Mouse (Mus musculus) limb, embryonic 10.5 days (tissue): ENCODE results near the gene Paf1. TPM values are rescaled to one million over a fixed set of nuclear protein-coding genes. Genes with fewer than 3 reads are reported as not detected.

Experiments
- DNase-seq: peaks from one replicate; pipeline ENCODE4 v3.0.0-alpha.2; 2017; ENCODE audit warnings: low spot score
- H3K27ac ChIP-seq: fragments of 300-500 bp; sonication (generic); 2 replicates; pipeline ENCODE4 v1.5.1; 2016; ENCODE audit warnings: mild to moderate bottlenecking
- H3K27me3 ChIP-seq: fragments of 300-500 bp; sonication (generic); 2 replicates; pipeline ENCODE4 v1.6.1; 2016; ENCODE audit warnings: low read depth, mild to moderate bottlenecking; ENCODE audit not compliant: poor library complexity, severe bottlenecking
- H3K36me3 ChIP-seq: fragments of 300-500 bp; sonication (generic); 2 replicates; pipeline ENCODE4 v1.6.1; 2016; ENCODE audit warnings: mild to moderate bottlenecking, moderate library complexity
- H3K4me1 ChIP-seq: fragments of 300-500 bp; sonication (generic); 2 replicates; pipeline ENCODE4 v1.6.1; 2016
- H3K4me3 ChIP-seq: fragments of 300-500 bp; sonication (generic); 2 replicates; pipeline ENCODE4 v1.5.1; 2016; ENCODE audit warnings: mild to moderate bottlenecking, moderate library complexity
- H3K9me3 ChIP-seq: fragments of 300-500 bp; sonication (generic); replicated peaks from 2 replicates; pipeline ENCODE4 v1.6.1; 2016; ENCODE audit warnings: mild to moderate bottlenecking
- WGBS: fragments of 180-500 bp; shearing (Covaris S2); methylation state at CpG from one replicate; pipeline ENCODE4 v1.1.7; 2016; 5-methylcytosine and 5-hydroxymethylcytosine counted together
- polyA plus RNA-seq: library from polyadenylated mRNA; unstranded; fragments of >200 nt; fragmentation: Nextera tagmentation; extraction: Ambion mirVana; gene quantifications from 2 replicates; pipeline ENCODE4 v1.2.1, GENCODE M21; 2016

The Paf1 gene
- polyA plus RNA-seq, 1 experiment from 2014 or later: 91.5 TPM

GRCm38 (mm10) chr7:28398696-28399340 is 6.1 kb downstream of the Paf1 start:
- no peak for DNase-seq
- Histone ChIP-seq H3K36me3 (peaks cover 94% of the 10 kb centered on the region), H3K27ac (no peak overlapping the region), H3K4me1 (peaks cover 2% of the 10 kb centered on the region), H3K4me3 (no peak overlapping the region), H3K9me3 (no peaks in the 10 kb centered on the region), H3K27me3 (no peaks in the 10 kb centered on the region)
- 90% methylated on average over 10 of the region's 10 CpGs for WGBS

DNA sequence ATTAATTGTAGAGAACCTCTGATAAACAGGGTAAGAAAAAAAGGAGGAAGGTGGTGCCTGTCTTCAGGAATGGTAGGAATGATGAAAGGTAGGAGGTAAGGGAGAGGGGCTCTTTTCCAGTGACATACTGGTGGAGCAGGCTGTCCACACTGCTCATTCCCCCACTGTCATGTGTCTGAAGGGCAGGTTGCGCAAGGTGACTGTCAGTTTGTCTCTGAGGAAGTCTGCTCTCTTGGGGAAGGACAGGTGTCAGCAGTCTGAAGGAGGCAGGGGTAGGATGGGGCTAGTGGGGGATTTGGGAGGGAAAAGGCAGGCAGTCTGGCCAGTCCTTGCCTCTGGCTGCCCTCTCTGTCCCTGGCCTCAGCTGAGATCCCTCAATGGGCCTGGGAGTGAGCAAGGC is 8.3 kb downstream of the Paf1 start:
- Histone ChIP-seq H3K27ac (no peak overlapping the region), H3K4me3 (no peak overlapping the region), H3K27me3 (no peaks in the 10 kb centered on the region), H3K9me3 (no peaks in the 10 kb centered on the region), H3K36me3 (peaks cover 98% of the 10 kb centered on the region), H3K4me1 (no peaks in the 10 kb centered on the region)
- WGBS: 87% methylated on average over 1 of the region's 1 CpGs
- DNase-seq: no peak

GRCm38 (mm10) chr7:28401942-28402341 is 9.2 kb downstream of the Paf1 start:
- H3K4me1 ChIP-seq: no peaks in the 10 kb centered on the region
- H3K9me3 ChIP-seq: no peaks in the 10 kb centered on the region
- peaks cover 98% of the 10 kb centered on the region for H3K36me3 ChIP-seq
- no peak overlapping the region for H3K4me3 ChIP-seq
- no peaks in the 10 kb centered on the region for H3K27me3 ChIP-seq
- WGBS: 81% methylated on average over 3 of the region's 3 CpGs
- DNase-seq: no peak
- H3K27ac ChIP-seq: no peak overlapping the region

DNA sequence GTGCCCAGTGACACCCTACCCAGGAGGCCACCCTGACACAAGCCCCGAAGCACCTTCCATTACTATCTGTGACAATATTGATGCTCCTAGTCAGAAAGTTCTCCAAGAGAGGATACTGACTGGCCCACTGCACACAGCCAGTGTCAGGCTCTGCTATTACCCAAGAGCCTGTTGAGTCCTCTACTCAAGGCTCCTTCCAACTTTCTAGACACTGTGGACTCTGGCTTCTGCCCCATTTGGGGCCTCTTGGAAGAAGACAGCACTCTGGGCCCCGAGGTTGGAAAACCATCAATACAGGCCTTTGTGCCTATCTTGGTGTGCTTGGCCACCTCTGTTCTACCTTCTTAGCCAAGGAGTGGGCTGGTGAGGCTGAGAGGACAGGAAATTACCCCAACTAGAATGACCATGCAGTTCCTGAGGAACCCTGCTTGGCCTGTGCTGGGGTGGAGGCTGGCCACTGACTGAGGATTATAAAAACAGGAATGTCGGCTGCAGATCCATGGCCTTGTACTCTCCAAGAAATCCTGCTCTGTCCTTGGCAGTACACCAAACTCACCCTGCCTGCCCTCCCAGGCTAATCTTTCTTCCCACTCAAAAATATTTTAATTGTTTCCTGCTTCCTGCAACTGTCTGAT is 18.2 kb downstream of the Paf1 start:
- H3K36me3 ChIP-seq: peaks cover 97% of the 10 kb centered on the region
- DNase-seq: no peak

DNA sequence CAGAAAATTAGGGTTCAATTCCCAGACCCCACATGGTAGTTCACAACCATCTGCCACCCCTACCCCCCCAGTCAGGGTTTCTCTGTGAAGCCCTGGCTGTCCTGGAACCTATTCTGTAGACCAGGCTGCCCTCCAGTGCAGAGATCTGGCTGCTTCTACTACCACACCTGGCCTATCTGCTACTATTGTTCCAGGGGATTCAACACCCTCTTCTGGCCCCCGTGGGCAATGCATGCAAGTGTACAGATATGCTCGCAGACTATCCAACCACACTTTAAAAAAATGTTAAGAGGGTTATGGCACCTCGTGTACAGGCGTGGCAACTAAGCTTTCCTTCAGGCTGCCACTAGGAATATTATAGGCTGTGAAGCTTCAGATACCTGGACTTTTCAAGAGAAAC is 20.1 kb downstream of the Paf1 start:
- Histone ChIP-seq H3K4me3 (no peak overlapping the region), H3K9me3 (no peaks in the 10 kb centered on the region), H3K36me3 (peaks cover 97% of the 10 kb centered on the region), H3K4me1 (no peaks in the 10 kb centered on the region), H3K27me3 (no peaks in the 10 kb centered on the region), H3K27ac (no peak overlapping the region)
- 92% methylated on average over 4 of the region's 4 CpGs for WGBS
- DNase-seq: no peak

More for the DNA sequence above, 18.2 kb downstream of the Paf1 start:
- H3K9me3 ChIP-seq: no peaks in the 10 kb centered on the region
- no peaks in the 10 kb centered on the region for H3K4me1 ChIP-seq
- H3K27ac ChIP-seq: no peak overlapping the region
- H3K27me3 ChIP-seq: no peaks in the 10 kb centered on the region
- WGBS: 92% methylated on average over 3 of the region's 3 CpGs
- no peak overlapping the region for H3K4me3 ChIP-seq

DNA sequence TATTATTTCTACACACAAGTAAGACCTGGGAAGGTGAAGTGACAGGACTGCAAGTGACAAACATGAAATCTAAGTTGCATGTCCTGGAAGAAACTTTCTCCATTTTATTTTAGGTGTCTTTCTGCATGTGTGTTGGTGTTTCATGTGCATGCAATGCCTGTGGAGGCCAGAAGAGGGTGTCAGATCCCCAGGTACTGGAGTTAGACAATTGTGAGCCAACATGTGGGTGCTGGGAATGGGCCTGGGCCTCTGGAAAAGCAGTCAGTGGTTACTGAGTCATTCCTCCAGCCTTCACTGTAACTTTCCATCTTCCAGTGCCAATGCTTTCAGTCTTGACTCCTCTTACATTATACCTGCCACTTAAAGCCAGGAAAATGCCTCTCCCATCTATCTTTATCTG is 24.6 kb downstream of the Paf1 start:
- peaks cover 99% of the 10 kb centered on the region for H3K36me3 ChIP-seq
- DNase-seq: no peak

GRCm38 (mm10) chr7:28418096-28418670 is 25.4 kb downstream of the Paf1 start:
- no peaks in the 10 kb centered on the region for H3K4me1 ChIP-seq
- no peaks in the 10 kb centered on the region for H3K9me3 ChIP-seq
- WGBS: 90% methylated on average over 8 of the region's 8 CpGs
- peaks cover 99% of the 10 kb centered on the region for H3K36me3 ChIP-seq
- no peak for DNase-seq
- no peak overlapping the region for H3K4me3 ChIP-seq
- H3K27ac ChIP-seq: no peak overlapping the region
- no peaks in the 10 kb centered on the region for H3K27me3 ChIP-seq

More for the DNA sequence above, 24.6 kb downstream of the Paf1 start:
- Histone ChIP-seq H3K27ac (no peak overlapping the region), H3K9me3 (no peaks in the 10 kb centered on the region), H3K4me3 (no peak overlapping the region), H3K4me1 (no peaks in the 10 kb centered on the region), H3K27me3 (no peaks in the 10 kb centered on the region)

GRCm38 (mm10) chr7:28419416-28419815 is 26.7 kb downstream of the Paf1 start:
- Histone ChIP-seq H3K27ac (no peak overlapping the region), H3K27me3 (no peaks in the 10 kb centered on the region), H3K36me3 (peaks cover 99% of the 10 kb centered on the region), H3K4me1 (no peaks in the 10 kb centered on the region), H3K9me3 (no peaks in the 10 kb centered on the region), H3K4me3 (no peak overlapping the region)
- 100% methylated on average over 2 of the region's 2 CpGs for WGBS
- no peak for DNase-seq

GRCm38 (mm10) chr7:28423018-28423417 is 30.3 kb downstream of the Paf1 start:
- Histone ChIP-seq H3K9me3 (no peaks in the 10 kb centered on the region), H3K27ac (no peak overlapping the region), H3K4me3 (no peak overlapping the region), H3K4me1 (no peaks in the 10 kb centered on the region), H3K27me3 (no peaks in the 10 kb centered on the region), H3K36me3 (peaks cover 87% of the 10 kb centered on the region)
- no peak for DNase-seq
- 96% methylated on average over 1 of the region's 1 CpGs for WGBS

GRCm38 (mm10) chr7:28427738-28428137 is 35.0 kb downstream of the Paf1 start:
- Histone ChIP-seq H3K9me3 (no peaks in the 10 kb centered on the region), H3K27me3 (no peaks in the 10 kb centered on the region), H3K4me1 (no peaks in the 10 kb centered on the region), H3K4me3 (no peak overlapping the region), H3K27ac (no peak overlapping the region), H3K36me3 (peaks cover 76% of the 10 kb centered on the region)
- no peak for DNase-seq

- Histone ChIP-seq H3K27me3 (no peaks in the 10 kb centered on the region), H3K27ac (no peak overlapping the region), H3K4me1 (peaks cover 25% of the 10 kb centered on the region), H3K9me3 (no peaks in the 10 kb centered on the region), H3K36me3 (peaks cover 67% of the 10 kb centered on the region), H3K4me3 (no peak overlapping the region)
- DNase-seq: no peak
- 96% methylated on average over 1 of the region's 1 CpGs for WGBS
These were observed 37.8 kb downstream of the Paf1 start for GRCm38 (mm10) chr7:28430512-28430911.

DNA sequence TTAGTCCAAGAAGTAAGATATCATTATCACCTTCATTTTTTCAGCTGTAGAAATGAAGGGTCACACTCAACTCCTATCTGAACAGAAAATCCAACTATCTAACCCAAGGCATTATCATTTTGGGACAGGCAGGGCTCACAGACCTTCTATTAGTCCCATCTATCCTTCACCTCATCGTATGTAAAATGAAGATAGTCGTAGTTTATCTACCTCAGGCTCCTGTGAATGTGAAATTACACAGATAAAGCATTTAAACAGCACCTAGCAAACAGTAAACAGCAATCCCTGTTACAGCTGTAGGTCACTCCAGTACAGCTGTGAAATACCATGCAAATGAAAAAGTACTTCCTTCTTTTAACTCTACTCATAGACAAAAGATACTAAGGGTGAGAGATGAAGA is 39.5 kb downstream of the Paf1 start:
- DNase-seq: no peak
- H3K9me3 ChIP-seq: no peaks in the 10 kb centered on the region
- no peak overlapping the region for H3K27ac ChIP-seq
- H3K36me3 ChIP-seq: peaks cover 59% of the 10 kb centered on the region
- no peaks in the 10 kb centered on the region for H3K27me3 ChIP-seq
- H3K4me3 ChIP-seq: no peak overlapping the region
- H3K4me1 ChIP-seq: peaks cover 33% of the 10 kb centered on the region
- WGBS: 94% methylated on average over 2 of the region's 2 CpGs

GRCm38 (mm10) chr7:28435660-28436259 is 43.0 kb downstream of the Paf1 start:
- peak overlapping the region; percentile 88 for H3K27ac ChIP-seq
- DNase-seq: no peak
- 5% methylated on average over 65 of the region's 70 CpGs for WGBS

More at GRCm38 (mm10) chr7:28435660-28436259, 43.0 kb downstream of the Paf1 start:
- H3K27me3 ChIP-seq: no peaks in the 10 kb centered on the region
- peaks cover 36% of the 10 kb centered on the region for H3K4me1 ChIP-seq
- H3K9me3 ChIP-seq: no peaks in the 10 kb centered on the region
- peak overlapping the region; percentile 96 for H3K4me3 ChIP-seq
- peaks cover 35% of the 10 kb centered on the region for H3K36me3 ChIP-seq
